Mouse (Mus musculus) embryo, embryonic 10.5 days (tissue): ENCODE data around the gene Trim40.

Experiments
- DNase-seq: peaks from one replicate; pipeline ENCODE4 v3.0.0-alpha.2; 2015; ENCODE audit warnings: low spot score

Gene Trim40

DNA sequence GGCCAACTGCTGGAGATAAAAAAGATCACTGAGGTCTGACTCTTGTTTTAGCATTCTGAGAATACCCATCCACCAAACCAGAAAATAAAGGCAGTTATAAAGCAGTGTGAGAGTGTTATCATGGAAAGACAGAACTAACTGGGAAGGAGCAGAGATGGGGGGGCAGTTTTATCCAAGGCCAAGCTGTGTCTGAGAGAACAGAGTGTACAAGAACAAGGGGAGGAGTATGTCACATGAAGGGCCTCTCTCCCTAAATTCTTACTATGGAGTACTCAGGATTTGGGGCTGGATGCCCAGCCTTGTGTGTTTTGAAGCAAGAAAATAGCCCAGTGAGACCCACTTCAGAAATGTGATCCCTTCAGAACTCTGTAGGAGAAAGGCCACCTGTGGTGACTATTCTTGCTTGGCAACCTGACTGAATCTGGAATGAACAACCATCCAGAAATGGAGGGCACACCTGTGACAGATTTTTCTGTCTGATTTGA is 48.9 kb downstream of the Trim40 start:
- DNase-seq, result no peak

DNA sequence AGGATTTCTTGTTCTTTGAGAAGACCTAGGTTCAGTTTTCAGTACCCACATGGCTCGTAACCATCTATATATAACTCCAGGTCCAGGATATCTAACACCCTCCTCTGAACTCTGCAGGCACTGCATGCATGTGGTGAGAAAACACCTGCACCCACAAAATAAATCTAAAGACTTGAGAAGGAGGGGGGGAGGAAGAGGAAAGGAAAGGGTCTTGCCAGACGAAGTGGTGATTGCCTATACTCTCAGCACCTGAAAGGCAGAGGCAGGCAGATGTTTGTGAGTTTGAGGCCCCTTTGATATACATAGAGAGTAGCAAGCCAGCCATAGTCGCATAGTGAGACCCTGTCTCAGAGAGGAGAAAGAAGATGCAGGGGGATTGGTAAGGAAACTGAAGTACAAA is 50.0 kb downstream of the Trim40 start:
- DNase-seq, result no peak

DNA sequence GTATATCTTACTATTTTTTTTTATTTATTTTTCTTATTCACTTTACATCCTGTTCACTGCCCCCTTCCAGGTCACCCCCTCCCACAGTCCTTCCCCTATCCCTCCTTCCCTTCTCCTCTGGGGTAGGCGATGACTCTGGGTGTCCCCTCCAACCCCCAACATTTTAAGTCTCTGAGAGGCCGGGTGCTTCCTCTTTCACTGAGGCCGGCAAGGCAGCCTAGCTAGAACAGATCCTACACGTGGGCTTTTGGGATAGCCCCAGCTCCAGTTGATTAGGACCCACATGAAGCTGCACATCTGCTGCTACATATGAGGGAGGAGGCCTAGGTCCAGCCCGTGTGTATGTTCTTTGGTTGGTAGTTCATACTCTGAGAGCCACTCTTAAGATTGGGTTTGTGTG is 50.9 kb downstream of the Trim40 start:
- DNase-seq, result no peak

DNA sequence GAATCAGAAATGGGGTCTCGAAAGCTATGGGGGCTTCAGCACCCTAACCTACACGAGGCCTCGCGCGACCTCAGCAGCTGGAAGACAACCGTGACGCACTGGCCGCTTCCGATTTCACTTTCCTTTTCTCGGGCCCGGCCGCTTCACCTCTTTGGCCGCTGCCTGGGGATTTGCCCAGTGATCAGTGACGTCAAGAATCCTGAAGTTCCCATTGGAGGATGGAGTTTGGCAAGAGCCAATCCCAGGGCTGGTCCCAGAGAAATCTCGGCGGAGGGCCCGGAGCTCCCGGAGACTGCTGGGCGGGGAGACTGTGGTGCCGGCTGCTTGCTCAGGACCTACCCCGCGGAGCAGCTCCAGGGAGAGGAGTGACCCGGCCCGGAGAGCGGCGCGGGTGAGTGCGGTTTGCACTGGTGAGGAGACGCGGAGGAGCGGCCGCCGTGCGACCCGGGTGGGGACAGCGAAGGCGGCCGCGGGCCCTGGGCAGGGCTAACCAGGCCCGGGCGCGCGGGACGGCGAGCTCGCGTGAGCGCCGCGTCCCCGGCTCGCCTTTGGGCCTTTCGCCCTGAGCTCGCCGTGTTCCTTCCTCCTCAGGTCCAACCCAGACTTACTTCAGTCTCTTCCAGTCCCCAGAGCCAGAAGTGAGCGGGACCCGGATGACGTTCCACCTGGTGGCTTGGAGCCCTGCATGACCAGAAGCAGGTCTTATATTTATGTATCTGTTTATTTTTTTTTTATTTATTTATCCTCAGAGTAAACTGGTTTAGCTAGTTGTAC is 52.9 kb downstream of the Trim40 start, which contains the start of gene Trim26:
Trim26 (plus strand) TSS at position 261 of the 774 bp plus-strand sequence.
- DNase-seq, result peak; percentile 98

DNA sequence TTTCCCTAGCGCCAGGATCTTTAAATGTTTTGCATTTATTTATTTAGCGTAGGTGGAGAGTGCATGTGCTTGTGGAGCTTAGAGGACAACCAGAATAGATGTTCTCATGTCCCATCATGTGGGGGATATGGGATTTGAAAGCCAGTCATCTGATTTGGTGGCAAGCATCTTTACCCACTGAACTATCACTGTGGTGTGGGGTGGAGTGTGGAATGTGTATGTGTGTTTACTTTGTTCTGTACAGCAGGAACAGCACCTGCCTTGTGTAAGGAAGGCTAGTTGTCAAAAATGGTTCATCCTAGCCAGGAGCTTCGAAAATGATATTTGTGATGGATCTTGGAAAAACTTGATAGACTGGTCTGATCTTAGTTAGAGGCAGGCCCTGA is 53.5 kb downstream of the Trim40 start:
- no peak for DNase-seq

DNA sequence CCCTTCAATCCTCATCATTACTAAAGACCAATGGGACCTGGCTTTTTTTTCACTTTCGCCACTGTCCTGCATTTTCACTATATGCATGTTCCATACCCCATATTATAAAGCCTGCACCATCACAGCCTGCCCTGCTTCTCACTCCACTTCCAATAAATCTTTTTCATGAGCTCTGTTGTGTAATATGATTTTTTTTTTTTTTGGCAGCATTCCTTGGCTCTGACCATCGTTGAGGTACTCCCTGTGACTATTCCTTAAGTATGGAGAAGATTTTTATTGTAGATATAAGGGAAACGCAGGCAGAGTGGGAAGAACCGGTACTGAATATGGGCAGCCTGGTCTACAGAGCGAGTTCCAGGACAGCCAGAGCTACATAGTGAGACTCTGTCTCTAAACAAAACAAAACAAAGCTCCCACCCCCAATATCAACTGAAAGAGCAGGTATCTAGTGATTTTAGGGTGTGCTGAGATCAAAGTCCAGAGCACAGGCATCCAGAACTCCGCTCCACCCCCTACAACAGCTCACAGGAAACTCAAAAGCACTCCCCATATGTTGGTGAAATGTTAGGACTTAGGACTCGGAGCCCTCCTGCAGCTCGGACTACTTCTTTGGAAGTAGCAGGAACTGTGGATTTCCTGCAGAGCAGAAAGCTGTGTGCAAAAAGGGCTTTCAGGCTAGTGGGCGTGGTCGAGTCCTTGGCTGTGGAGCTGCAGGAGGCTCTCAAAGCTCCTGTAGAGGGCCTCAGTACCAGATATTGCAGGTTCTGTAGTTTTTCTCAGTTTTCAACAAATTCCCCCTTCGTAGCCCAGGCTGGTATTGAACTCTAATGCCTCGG is 54.1 kb downstream of the Trim40 start:
- DNase-seq, result peak; percentile 78

DNA sequence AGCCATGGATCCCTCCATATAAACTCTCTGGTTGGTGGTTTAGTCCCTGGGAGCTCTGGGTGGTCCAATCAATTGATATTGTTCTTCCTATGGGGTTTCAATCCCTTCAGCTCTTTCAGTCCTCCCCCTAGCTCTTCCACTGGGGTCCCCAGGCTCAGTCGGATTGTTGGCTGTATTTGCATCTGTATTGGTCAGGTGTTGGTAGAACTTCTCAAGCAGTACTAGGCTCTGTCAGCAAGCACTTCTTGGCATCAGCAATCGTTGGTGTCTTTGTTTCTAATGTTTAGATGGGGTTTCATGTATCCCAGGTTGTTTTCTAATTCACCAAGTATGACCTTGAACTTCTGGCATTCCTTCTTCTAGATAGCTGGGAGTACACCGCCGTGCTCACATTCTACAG is 57.2 kb downstream of the Trim40 start:
- DNase-seq, result no peak
